Mouse (Mus musculus) limb, embryonic 12.5 days (tissue): ENCODE data around the gene Ago3. TPM values are rescaled to one million over a fixed set of nuclear protein-coding genes. Genes with fewer than 3 reads are reported as not detected.

Experiments
- ATAC-seq: fragments of 200-750 bp; cut with Nextera tagmentation; 2 replicates; pipeline ENCODE4 v1.8.0; 2017; ENCODE audit warnings: low read depth, moderate TSS enrichment; ENCODE audit not compliant: insufficient number of reproducible peaks, insufficient read depth, low FRiP score, low TSS enrichment
- H3K27ac ChIP-seq: fragments of 300-500 bp; sonication (generic); 2 replicates; pipeline ENCODE4 v1.5.1; 2016; ENCODE audit warnings: mild to moderate bottlenecking, moderate library complexity
- H3K27me3 ChIP-seq: fragments of 300-500 bp; sonication (generic); 2 replicates; pipeline ENCODE4 v1.6.1; 2016; ENCODE audit warnings: mild to moderate bottlenecking, moderate library complexity
- H3K36me3 ChIP-seq: fragments of 300-500 bp; sonication (generic); 2 replicates; pipeline ENCODE4 v1.6.1; 2016; ENCODE audit warnings: mild to moderate bottlenecking, moderate library complexity
- H3K4me1 ChIP-seq: fragments of 300-500 bp; sonication (generic); replicated peaks from 2 replicates; pipeline ENCODE4 v1.6.1; 2016
- H3K4me2 ChIP-seq: fragments of 300-500 bp; sonication (generic); 2 replicates; pipeline ENCODE4 v1.6.1; 2016; ENCODE audit warnings: mild to moderate bottlenecking, moderate library complexity
- H3K4me3 ChIP-seq: fragments of 300-500 bp; sonication (generic); replicated peaks from 2 replicates; pipeline ENCODE4 v1.5.1; 2016; ENCODE audit warnings: mild to moderate bottlenecking
- H3K9ac ChIP-seq: fragments of 300-500 bp; sonication (generic); replicated peaks from 2 replicates; pipeline ENCODE4 v1.6.1; 2016; ENCODE audit warnings: mild to moderate bottlenecking, moderate library complexity
- H3K9me3 ChIP-seq: fragments of 300-500 bp; sonication (generic); 2 replicates; pipeline ENCODE4 v1.6.1; 2016; ENCODE audit warnings: mild to moderate bottlenecking, moderate library complexity
- WGBS: fragments of 180-500 bp; shearing (Covaris S2); methylation state at CpG from one replicate; pipeline ENCODE4 v1.1.7; 2016; 5-methylcytosine and 5-hydroxymethylcytosine counted together
- polyA plus RNA-seq: library from polyadenylated mRNA; unstranded; fragments of >200 nt; fragmentation: Nextera tagmentation; extraction: Ambion mirVana; gene quantifications from 2 replicates; pipeline ENCODE4 v1.2.1, GENCODE M21; 2016

The Ago3 gene
- polyA plus RNA-seq, 1 experiment from 2014 or later: 18.8 TPM

DNA sequence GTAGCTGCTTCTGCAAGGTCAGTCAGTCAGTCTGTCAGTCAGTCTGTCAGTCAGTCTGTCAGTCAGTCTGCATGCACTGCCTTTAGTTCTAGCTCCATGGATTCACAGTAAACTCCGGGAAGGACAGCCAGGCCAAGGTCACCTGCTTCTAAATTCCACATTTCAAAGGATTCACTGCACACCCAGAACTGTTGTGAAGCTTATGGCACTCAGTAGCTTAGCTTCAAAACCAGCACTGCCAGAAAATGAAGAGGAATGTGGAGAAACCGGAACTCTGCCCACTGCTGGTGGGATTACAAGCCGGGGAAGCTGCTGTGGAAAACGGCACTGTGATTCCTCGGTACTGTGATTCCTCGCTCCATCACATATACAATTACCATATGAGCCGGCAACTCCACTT is 26.1 kb upstream of the Ago3 start:
- Histone ChIP-seq H3K9ac (no peak overlapping the region), H3K27ac (no peak overlapping the region), H3K4me2 (no peak overlapping the region), H3K4me3 (no peak overlapping the region), H3K36me3 (peaks cover 95% of the 10 kb centered on the region), H3K4me1 (no peaks in the 10 kb centered on the region), H3K9me3 (no peaks in the 10 kb centered on the region), H3K27me3 (no peaks in the 10 kb centered on the region)
- no peak for ATAC-seq
- WGBS: 93% methylated on average over 7 of the region's 7 CpGs

- Histone ChIP-seq H3K27ac (no peak overlapping the region), H3K4me1 (no peaks in the 10 kb centered on the region), H3K27me3 (no peaks in the 10 kb centered on the region), H3K4me3 (no peak overlapping the region), H3K4me2 (no peak overlapping the region), H3K9ac (no peak overlapping the region), H3K36me3 (peaks cover 95% of the 10 kb centered on the region), H3K9me3 (no peaks in the 10 kb centered on the region)
- no peak for ATAC-seq
- WGBS: 94% methylated on average over 5 of the region's 5 CpGs
Measured at GRCm38 (mm10) chr4:126454547-126455254, 25.3 kb upstream of the Ago3 start.

DNA sequence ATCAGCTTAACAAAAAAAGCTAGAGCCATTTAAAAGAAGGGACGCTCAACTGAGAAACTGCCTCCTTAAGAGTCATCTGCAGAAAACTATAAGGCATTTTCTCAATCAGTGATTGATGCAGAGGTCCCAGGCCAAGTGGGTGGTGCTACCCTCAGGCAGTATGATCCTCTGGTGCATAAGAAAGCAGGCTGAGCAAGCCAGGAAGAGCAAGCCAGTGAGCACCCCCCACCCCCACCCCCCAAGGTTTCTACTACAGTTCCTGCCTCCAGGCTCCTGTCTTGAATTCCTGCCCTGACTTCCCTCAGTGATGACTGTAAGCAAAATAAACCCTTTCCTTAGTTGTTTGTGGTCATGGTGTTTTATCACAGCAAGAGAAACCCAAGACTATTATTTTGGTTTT is 20.9 kb upstream of the Ago3 start:
- no peak overlapping the region for H3K9ac ChIP-seq
- peaks cover 92% of the 10 kb centered on the region for H3K36me3 ChIP-seq
- no peaks in the 10 kb centered on the region for H3K9me3 ChIP-seq
- H3K27me3 ChIP-seq: no peaks in the 10 kb centered on the region
- H3K4me2 ChIP-seq: no peak overlapping the region
- no peak overlapping the region for H3K4me3 ChIP-seq
- WGBS: 81% methylated on average over 1 of the region's 1 CpGs
- no peaks in the 10 kb centered on the region for H3K4me1 ChIP-seq
- no peak for ATAC-seq
- H3K27ac ChIP-seq: no peak overlapping the region

DNA sequence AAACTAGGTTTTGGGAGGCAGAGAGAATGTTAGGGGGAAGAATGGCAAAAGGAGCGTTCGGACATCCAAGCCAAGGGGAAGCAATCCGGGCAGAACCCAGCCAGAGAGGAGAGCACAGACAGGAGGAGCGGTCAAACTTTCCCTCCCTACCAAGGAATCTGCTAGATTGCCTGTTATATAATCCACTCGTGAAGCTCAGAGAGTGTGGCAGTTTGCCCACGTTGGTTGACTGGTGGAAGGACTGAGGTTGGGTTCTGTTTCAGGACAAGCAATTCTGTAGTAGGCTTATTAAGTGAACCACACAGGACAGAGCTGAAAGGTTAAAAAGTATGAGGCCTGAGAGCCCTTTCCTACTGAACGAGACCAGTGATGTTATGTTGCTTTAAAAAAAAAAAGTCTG is 17.8 kb upstream of the Ago3 start:
- no peak for ATAC-seq
- no peak overlapping the region for H3K4me3 ChIP-seq
- H3K4me2 ChIP-seq: no peak overlapping the region
- H3K4me1 ChIP-seq: no peaks in the 10 kb centered on the region
- no peaks in the 10 kb centered on the region for H3K9me3 ChIP-seq
- H3K36me3 ChIP-seq: peaks cover 81% of the 10 kb centered on the region
- 85% methylated on average over 7 of the region's 7 CpGs for WGBS
- H3K9ac ChIP-seq: no peak overlapping the region
- no peaks in the 10 kb centered on the region for H3K27me3 ChIP-seq
- no peak overlapping the region for H3K27ac ChIP-seq

- Histone ChIP-seq H3K27ac (no peak overlapping the region), H3K9ac (no peak overlapping the region), H3K4me3 (no peak overlapping the region), H3K4me1 (no peaks in the 10 kb centered on the region), H3K27me3 (no peaks in the 10 kb centered on the region), H3K9me3 (no peaks in the 10 kb centered on the region), H3K4me2 (no peak overlapping the region), H3K36me3 (peaks cover 82% of the 10 kb centered on the region)
- no peak for ATAC-seq
- 93% methylated on average over 3 of the region's 3 CpGs for WGBS
Measured at GRCm38 (mm10) chr4:126444528-126444927, 15.2 kb upstream of the Ago3 start.

GRCm38 (mm10) chr4:126438261-126438660 is 8.9 kb upstream of the Ago3 start:
- ATAC-seq: no peak
- Histone ChIP-seq H3K36me3 (peaks cover 74% of the 10 kb centered on the region), H3K27me3 (no peaks in the 10 kb centered on the region), H3K9me3 (no peaks in the 10 kb centered on the region), H3K27ac (no peak overlapping the region), H3K4me1 (no peaks in the 10 kb centered on the region), H3K4me2 (no peak overlapping the region), H3K4me3 (no peak overlapping the region), H3K9ac (no peak overlapping the region)
- 90% methylated on average over 5 of the region's 5 CpGs for WGBS

DNA sequence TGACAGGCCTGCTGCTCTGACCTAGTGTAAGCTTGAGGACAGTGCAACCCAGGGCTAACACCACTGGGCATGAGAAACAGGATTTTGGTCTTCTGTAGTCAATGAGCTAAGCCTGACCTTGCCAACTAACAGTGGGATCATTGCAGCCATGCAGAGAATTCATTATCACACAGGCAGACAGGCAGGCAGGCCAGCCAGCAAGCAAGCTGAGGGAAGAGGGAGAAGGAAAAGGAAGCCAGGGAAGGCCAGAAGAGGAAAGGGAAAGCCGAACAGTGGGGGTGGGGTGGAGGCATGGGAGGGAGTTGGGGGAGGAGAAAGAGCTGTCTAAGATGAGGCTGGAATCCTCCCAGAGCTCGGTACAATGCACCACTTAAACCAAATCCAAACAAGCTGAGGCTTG is 6.9 kb upstream of the Ago3 start:
- Histone ChIP-seq H3K4me2 (no peak overlapping the region), H3K4me1 (no peaks in the 10 kb centered on the region), H3K9ac (no peak overlapping the region), H3K4me3 (no peak overlapping the region), H3K9me3 (no peaks in the 10 kb centered on the region), H3K27me3 (no peaks in the 10 kb centered on the region), H3K36me3 (peaks cover 54% of the 10 kb centered on the region), H3K27ac (no peak overlapping the region)
- 64% methylated on average over 2 of the region's 2 CpGs for WGBS
- no peak for ATAC-seq

DNA sequence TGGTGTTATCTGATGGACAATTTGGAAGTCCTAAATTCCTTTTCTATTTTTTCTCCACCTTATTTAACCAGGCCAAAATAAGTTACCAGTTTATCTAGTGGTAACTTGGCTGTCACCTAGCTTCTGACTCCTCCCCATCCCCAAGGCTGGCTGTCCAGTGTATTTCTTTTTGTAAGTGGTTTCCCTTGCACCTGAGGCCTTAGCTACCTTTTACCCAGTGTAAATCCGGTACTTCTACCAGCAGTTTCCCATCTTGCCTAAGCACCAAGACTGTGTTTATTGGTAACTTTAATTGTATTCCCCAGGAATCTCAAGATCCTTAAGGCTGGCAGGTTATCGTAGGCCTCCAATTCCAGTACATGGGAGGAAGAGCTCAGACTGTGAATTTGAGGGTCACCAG is 4.7 kb upstream of the Ago3 start:
- Histone ChIP-seq H3K27me3 (no peaks in the 10 kb centered on the region), H3K4me2 (no peak overlapping the region), H3K9ac (no peak overlapping the region), H3K36me3 (peaks cover 33% of the 10 kb centered on the region), H3K4me3 (no peak overlapping the region), H3K9me3 (no peaks in the 10 kb centered on the region), H3K4me1 (no peaks in the 10 kb centered on the region), H3K27ac (no peak overlapping the region)
- 94% methylated on average over 2 of the region's 2 CpGs for WGBS
- no peak for ATAC-seq

DNA sequence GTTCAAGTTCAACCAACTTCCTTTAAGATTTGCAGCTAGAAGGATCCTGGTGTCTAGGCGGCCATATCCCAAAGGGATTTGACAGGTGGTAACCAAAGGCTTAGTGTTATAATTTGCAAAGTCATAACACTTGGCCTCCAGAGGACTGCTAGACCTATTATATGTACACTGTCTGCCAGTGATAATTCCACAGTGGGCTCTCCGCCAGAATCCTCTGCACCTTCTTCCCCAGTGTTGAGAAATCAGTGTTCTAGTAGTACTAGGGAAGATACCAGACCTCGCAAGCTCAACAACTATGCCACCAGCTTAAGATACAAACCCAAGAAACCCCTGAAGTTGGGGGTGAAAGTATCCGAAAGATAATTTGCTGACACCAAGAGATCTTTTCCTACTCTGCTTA is 3.8 kb upstream of the Ago3 start:
- Histone ChIP-seq H3K9ac (no peak overlapping the region), H3K4me1 (peaks cover 6% of the 10 kb centered on the region; the same call in 1 of the 2 replicates), H3K36me3 (peaks cover 24% of the 10 kb centered on the region), H3K9me3 (no peaks in the 10 kb centered on the region), H3K4me2 (no peak overlapping the region), H3K4me3 (no peak overlapping the region), H3K27me3 (no peaks in the 10 kb centered on the region), H3K27ac (no peak overlapping the region)
- no peak for ATAC-seq
- 88% methylated on average over 4 of the region's 4 CpGs for whole genome bisulfite sequencing

- Histone ChIP-seq H3K9me3 (no peaks in the 10 kb centered on the region), H3K4me3 (no peak overlapping the region), H3K36me3 (peaks cover 11% of the 10 kb centered on the region; the same call in 1 of the 2 replicates), H3K27me3 (no peaks in the 10 kb centered on the region), H3K9ac (no peak overlapping the region), H3K4me2 (no peak overlapping the region), H3K27ac (no peak overlapping the region), H3K4me1 (peaks cover 6% of the 10 kb centered on the region; the same call in 1 of the 2 replicates)
- ATAC-seq: no peak
- 83% methylated on average over 4 of the region's 4 CpGs for WGBS
Measured at GRCm38 (mm10) chr4:126431746-126432145, 2.4 kb upstream of the Ago3 start.

DNA sequence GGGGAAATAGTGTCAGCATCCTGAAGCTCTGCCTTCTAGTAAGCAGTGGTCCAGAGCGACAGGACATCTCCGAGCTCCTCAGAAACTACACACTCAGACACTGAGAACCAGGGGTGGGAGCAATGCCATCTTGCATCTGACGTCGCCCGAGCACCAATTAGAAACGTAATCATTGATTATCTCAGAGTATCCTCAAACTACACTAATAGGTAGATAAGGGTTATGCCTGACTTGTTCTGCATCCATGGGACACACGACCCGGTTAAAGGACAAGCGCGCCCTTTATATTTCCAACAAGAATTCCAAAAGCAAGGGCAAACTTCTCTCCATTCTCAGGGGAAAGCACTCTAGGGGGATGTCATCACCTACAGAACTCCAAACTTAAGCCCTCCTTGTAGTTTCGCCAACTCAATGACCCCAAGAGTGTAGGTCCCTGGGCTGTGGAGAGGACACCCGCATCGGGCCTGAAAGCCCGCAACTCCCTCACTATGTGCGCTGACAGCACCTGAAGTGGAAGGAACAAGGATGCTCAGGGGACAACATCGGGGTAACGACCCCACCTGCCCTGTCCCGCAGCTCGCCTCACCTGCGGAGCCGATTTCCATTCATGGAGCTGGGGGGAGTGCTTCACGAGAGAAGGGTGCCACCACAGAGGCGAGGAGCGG is 542 bp downstream of the Ago3 start:
- Histone ChIP-seq H3K36me3 (no peaks in the 10 kb centered on the region), H3K9me3 (no peaks in the 10 kb centered on the region), H3K27ac (peak overlapping the region; percentile 86; the same call in 1 of the 2 replicates), H3K9ac (peak overlapping the region; percentile 91), H3K27me3 (no peaks in the 10 kb centered on the region), H3K4me2 (peak overlapping the region; percentile 77), H3K4me3 (peak overlapping the region; percentile 89), H3K4me1 (peaks cover 6% of the 10 kb centered on the region; the same call in 1 of the 2 replicates)
- 4% methylated on average over 24 of the region's 24 CpGs for WGBS
- no peak for ATAC-seq
